Mouse (Mus musculus): ENCODE data around the gene Zfp398.

- TF ChIP-seq POLR2A (IDR thresholded peaks at IDR 0.05; ENCODE audit: low read depth, low read length) (no peak), ZNF384 (IDR thresholded peaks at IDR 0.05; ENCODE audit: low read depth, low read length) (no peak), CTCF (conservative IDR thresholded peaks at IDR 0.05 in 1 of 2, IDR thresholded peaks at IDR 0.05 in 1 of 2; ENCODE audit: low read depth in 2 of 2, low read length in 2 of 2) (no peak), IRF4 (IDR thresholded peaks at IDR 0.05; ENCODE audit: low read depth, low read length) (no peak), NELFE (IDR thresholded peaks at IDR 0.05; ENCODE audit: low read depth, low read length) (no peak), CHD1 (IDR thresholded peaks at IDR 0.05; ENCODE audit: low read depth, low read length) (no peak)
Measured at GRCm38 (mm10) chr6:47793284-47793683, 42.2 kb upstream of the Zfp398 start.

Data from CH12.LX (cell line).